Mouse (Mus musculus) CH12.LX (cell line): ENCODE measurements around the gene Olfr315. TPM values are rescaled to one million over a fixed set of nuclear protein-coding genes. Genes with fewer than 3 reads are reported as not detected.
A peak's percentile ranks its signal among the peaks of the same experiment; 100 is the strongest.

Experiments
- DNase-seq: peaks from one replicate; pipeline ENCODE4 v3.0.0-alpha.2; 2013; ENCODE audit errors: extremely low read depth
- H3K27ac ChIP-seq: 2 replicates; pipeline ENCODE4 v1.5.1; 2012; ENCODE audit warnings: low read depth, mild to moderate bottlenecking, control low read depth, moderate library complexity; ENCODE audit not compliant: insufficient read depth
- H3K27me3 ChIP-seq: replicated peaks from 2 replicates; pipeline ENCODE3; 2012; ENCODE audit warnings: inconsistent platforms
- H3K36me3 ChIP-seq, 2 experiments: replicated peaks in 1 of 2; 2 replicates each; pipeline versions ENCODE3 to v1.6.1; 2012; ENCODE audit warnings: inconsistent platforms in 1 of 2, low read length in 1 of 2, mild to moderate bottlenecking in 1 of 2, mixed read lengths in 1 of 2, moderate library complexity in 1 of 2; ENCODE audit not compliant: control insufficient read depth in 1 of 2, insufficient read depth in 1 of 2
- H3K4me1 ChIP-seq, 2 experiments: 2 replicates each; pipeline ENCODE4 v1.6.1; 2012; ENCODE audit warnings: inconsistent platforms in 1 of 2, moderate library complexity in 1 of 2; ENCODE audit not compliant: insufficient read depth in 2 of 2, control insufficient read depth in 1 of 2
- H3K4me2 ChIP-seq: 2 replicates; pipeline ENCODE4 v1.6.1; 2012; ENCODE audit warnings: low read depth, mild to moderate bottlenecking, control low read depth; ENCODE audit not compliant: poor library complexity, insufficient read depth, severe bottlenecking
- H3K4me3 ChIP-seq, 3 experiments: fragments of 150-350 bp in 1 of 3; sonication (generic) in 1 of 3; replicated peaks in 1 of 3; 2 replicates each; pipeline versions ENCODE3 to v1.5.1; 2011 to 2012; ENCODE audit warnings: low read depth in 2 of 3, low read length in 2 of 3, mild to moderate bottlenecking in 2 of 3, moderate library complexity in 2 of 3, control low read depth in 1 of 3, improper control_type of control experiment in 1 of 3, inconsistent platforms in 1 of 3, mixed read lengths in 1 of 3; ENCODE audit not compliant: poor library complexity in 1 of 3
- H3K79me2 ChIP-seq: replicated peaks from 2 replicates; pipeline ENCODE4 v1.6.1; 2012; ENCODE audit warnings: mild to moderate bottlenecking, moderate library complexity; ENCODE audit not compliant: control insufficient read depth, poor library complexity, insufficient read depth, severe bottlenecking; ENCODE audit errors: extremely low read depth
- H3K9ac ChIP-seq: 2 replicates; pipeline ENCODE4 v1.6.1; 2012; ENCODE audit warnings: low read depth, mild to moderate bottlenecking, control low read depth, moderate library complexity; ENCODE audit not compliant: insufficient read depth
- H3K9me3 ChIP-seq: replicated peaks from 2 replicates; pipeline ENCODE3; 2012; ENCODE audit warnings: low read length, inconsistent platforms, mixed read lengths
- BHLHE40 ChIP-seq: IDR thresholded peaks from 2 replicates; pipeline ENCODE4 v1.6.1; 2011; ENCODE audit warnings: mild to moderate bottlenecking, low read depth, low read length, improper control_type of control experiment
- CHD1 ChIP-seq: IDR thresholded peaks from 2 replicates; pipeline ENCODE4 v1.6.1; 2012; ENCODE audit warnings: low read depth, low read length, improper control_type of control experiment, inconsistent platforms
- EP300 ChIP-seq: IDR thresholded peaks from 2 replicates; pipeline ENCODE4 v1.6.1; 2011; ENCODE audit warnings: low read length, improper control_type of control experiment
- ETS1 ChIP-seq: conservative IDR thresholded peaks from 2 replicates; pipeline ENCODE4 v1.6.1; 2012; ENCODE audit warnings: low read depth, mild to moderate bottlenecking, inconsistent platforms, low read length, improper control_type of control experiment, moderate library complexity
- JUND ChIP-seq: conservative IDR thresholded peaks from 2 replicates; pipeline ENCODE4 v1.6.1; 2011; ENCODE audit warnings: low read depth, low read length, improper control_type of control experiment
- MAFK ChIP-seq: IDR thresholded peaks from 2 replicates; pipeline ENCODE4 v1.6.1; 2011; ENCODE audit warnings: low read length, improper control_type of control experiment; ENCODE audit not compliant: insufficient replicate concordance
- MAX ChIP-seq: IDR thresholded peaks from 2 replicates; pipeline ENCODE4 v1.6.1; 2011; ENCODE audit warnings: low read length, improper control_type of control experiment
- MXI1 ChIP-seq: IDR thresholded peaks from 2 replicates; pipeline ENCODE4 v1.6.1; 2011; ENCODE audit warnings: mild to moderate bottlenecking, low read depth, low read length, improper control_type of control experiment
- MYC ChIP-seq: IDR thresholded peaks from 2 replicates; pipeline ENCODE4 v1.6.1; 2011; ENCODE audit warnings: low read depth, mild to moderate bottlenecking, improper control_type of control experiment, low read length
- PAX5 ChIP-seq: IDR thresholded peaks from 2 replicates; pipeline ENCODE4 v1.6.1; 2012; ENCODE audit warnings: low read length, inconsistent platforms, mixed read lengths
- RAD21 ChIP-seq: IDR thresholded peaks from 2 replicates; pipeline ENCODE4 v1.6.1; 2011; ENCODE audit warnings: low read depth, mild to moderate bottlenecking, low read length, improper control_type of control experiment, moderate library complexity
- RCOR1 ChIP-seq: conservative IDR thresholded peaks from 2 replicates; pipeline ENCODE4 v1.6.1; 2012; ENCODE audit warnings: low read depth, mild to moderate bottlenecking, inconsistent platforms, low read length, improper control_type of control experiment
- SIN3A ChIP-seq: IDR thresholded peaks from 2 replicates; pipeline ENCODE4 v1.6.1; 2012; ENCODE audit warnings: low read length, improper control_type of control experiment, inconsistent platforms
- SMC3 ChIP-seq: IDR thresholded peaks from 2 replicates; pipeline ENCODE4 v1.6.1; 2011; ENCODE audit warnings: low read depth, low read length, improper control_type of control experiment
- TCF12 ChIP-seq: IDR thresholded peaks from 2 replicates; pipeline ENCODE4 v1.6.1; 2014; ENCODE audit warnings: low read depth, mild to moderate bottlenecking, inconsistent platforms, low read length, improper control_type of control experiment
- UBTF ChIP-seq: IDR thresholded peaks from 2 replicates; pipeline ENCODE4 v1.6.1; 2012; ENCODE audit warnings: low read depth, mild to moderate bottlenecking, inconsistent platforms, low read length, improper control_type of control experiment, moderate library complexity
- ZC3H11A ChIP-seq: IDR thresholded peaks from 2 replicates; pipeline ENCODE4 v1.6.1; 2012; ENCODE audit warnings: low read depth, mild to moderate bottlenecking, inconsistent platforms, low read length, improper control_type of control experiment
- ZKSCAN1 ChIP-seq: IDR thresholded peaks from 2 replicates; pipeline ENCODE4 v1.6.1; 2012; ENCODE audit warnings: low read depth, inconsistent platforms, low read length, improper control_type of control experiment, borderline replicate concordance
- ZMIZ1 ChIP-seq: IDR thresholded peaks from 2 replicates; pipeline ENCODE4 v1.6.1; 2012; ENCODE audit warnings: low read depth, mild to moderate bottlenecking, inconsistent platforms, low read length, improper control_type of control experiment
- dilution Hi-C: fragments of 300-500 bp; cut with MboI; formaldehyde crosslinking; loops from 2 replicates; pipeline ENCODE4 v1.14.3; 2020; ENCODE audit warnings: low sequenced_read_pairs; ENCODE audit not compliant: extremely low pct_unique_long_range_greater_than_20kb, extremely low pct_ligation_motif_present
- in situ Hi-C: fragments of 300-500 bp; cut with MboI; formaldehyde crosslinking; loops from 3 replicates; pipeline ENCODE4 v1.14.3; 2019; ENCODE audit warnings: low sequenced_read_pairs, low pct_ligation_motif_present, low pct_unique_long_range_greater_than_20kb, mixed read lengths
- polyA plus RNA-seq: library from polyadenylated mRNA; unstranded; fragments of >175 nt; gene quantifications from 2 replicates; pipeline ENCODE4 v1.2.1, GENCODE M21; 2012; ENCODE audit warnings: low read depth; ENCODE audit not compliant: insufficient read length
- total RNA-seq, 2 experiments: library from RNA; depleted of rRNA; stranded (reverse); fragments of 300-350 nt in 1 of 2; fragments of >200 nt in 1 of 2; gene quantifications; 2 replicates each; pipeline ENCODE4 v1.2.3; 2012 to 2014

Gene Olfr315
- total and polyA plus RNA-seq, 3 experiments = not detected

DNA sequence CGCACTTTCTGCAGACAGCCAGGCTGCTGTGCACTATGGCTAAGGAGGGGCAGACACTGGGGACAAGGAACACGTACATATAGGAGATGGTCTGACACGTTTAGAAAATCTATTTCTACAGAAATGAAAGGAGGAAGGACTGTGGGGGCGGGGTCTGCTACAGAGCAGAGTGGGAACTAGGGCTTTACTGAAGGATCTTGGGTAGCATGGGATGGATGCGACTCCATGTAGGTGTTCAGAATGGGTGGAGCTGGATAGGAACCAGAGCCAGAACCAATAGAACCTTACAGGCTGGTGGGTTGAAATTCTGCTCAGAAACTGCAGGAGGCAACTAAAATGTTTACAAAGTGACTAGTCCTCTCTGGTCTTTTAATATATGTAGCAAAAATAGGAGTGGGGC is 26.8 kb downstream of the Olfr315 start:
- peaks cover 0 to 4% of the 10 kb centered on the region in 2 experiments; a peak in 2 of 4 replicates for H3K4me1 ChIP-seq
- in situ Hi-C loops = no loop called here

DNA sequence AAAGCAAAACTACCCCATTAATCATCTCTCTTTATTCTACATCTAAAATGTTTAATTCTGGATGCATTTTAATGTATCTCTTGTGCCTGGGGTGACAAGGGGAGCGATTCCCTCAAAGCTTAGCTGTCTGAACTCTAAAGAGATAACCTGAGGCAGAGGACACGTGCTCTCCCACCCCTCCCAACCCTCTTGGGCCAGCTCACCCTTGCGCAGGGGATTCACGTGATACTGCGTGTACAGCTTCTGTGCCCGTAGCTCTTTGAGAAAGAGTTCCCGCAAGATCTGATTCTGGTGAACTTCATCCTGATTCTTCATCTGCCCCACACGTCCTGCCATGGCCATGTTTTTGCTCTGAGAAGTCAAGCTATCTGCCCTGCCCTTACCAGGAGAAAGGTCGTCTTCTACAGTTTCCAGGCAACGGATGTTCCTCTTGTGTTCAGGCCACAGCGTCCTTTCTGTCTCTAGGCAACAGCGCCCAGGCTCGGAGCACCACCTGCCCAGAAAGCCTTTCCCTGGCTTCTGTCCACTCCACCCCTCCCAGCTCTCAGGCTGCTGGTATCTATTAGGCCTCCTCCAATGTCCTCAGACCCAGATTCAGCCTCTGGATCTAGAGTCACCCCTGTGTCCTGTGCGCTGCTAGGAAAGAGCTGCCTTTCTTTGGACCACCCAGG is 28.7 kb downstream of the Olfr315 start, which contains the start of gene Fam183b:
Gene Fam183b (minus strand): TSS at position 403 of the 671 bp plus-strand sequence.
- peak within 1 kb of the TSS; percentile 90 for H3K4me2 ChIP-seq
- peak within 1 kb of the TSS in 1 of 3 experiments; percentile 13 for H3K4me3 ChIP-seq
- no peak within 1 kb of the TSS for H3K27ac ChIP-seq
- H3K79me2 ChIP-seq = no peaks in the 10 kb centered on the region
- dilution Hi-C loops = no loop called here
- peaks cover 0 to 4% of the 10 kb centered on the region in 2 experiments; a peak in 2 of 4 replicates for H3K4me1 ChIP-seq
- in situ Hi-C loops = no loop called here
- TF ChIP-seq MXI1 (peak; percentile 75), BHLHE40 (peak; percentile 56), ETS1 (no peak), SIN3A (peak; percentile 74), ZC3H11A (no peak)
- TF ChIP-seq, all 38 proteins: peak for 3
- H3K27me3 ChIP-seq = peaks cover 22% of the 10 kb centered on the region
- DNase-seq = no peak
- no peaks in the 10 kb centered on the region for H3K9me3 ChIP-seq
- no peaks in the 10 kb centered on the region for H3K36me3 ChIP-seq
- 0 out of 2 replicates have a peak within 1 kb of the TSS, but pooled peaks have one; percentile 4 for H3K9ac ChIP-seq

More for the DNA sequence above, 26.8 kb downstream of the Olfr315 start:
- Histone ChIP-seq H3K79me2 (no peaks in the 10 kb centered on the region), H3K36me3 (no peaks in the 10 kb centered on the region), H3K4me2 (no peak overlapping the region), H3K4me3 (no peak overlapping the region), H3K9ac (no peak overlapping the region), H3K27ac (no peak overlapping the region)
- no peak for DNase-seq
- dilution Hi-C loops = no loop called here
- TF ChIP-seq UBTF (no peak), ZKSCAN1 (no peak), MAFK (no peak), MAX (no peak), MXI1 (no peak), CHD1 (no peak), RAD21 (no peak)
- TF ChIP-seq, all 38 proteins: peak for 0
- H3K27me3 ChIP-seq = peaks cover 12% of the 10 kb centered on the region
- H3K9me3 ChIP-seq = no peaks in the 10 kb centered on the region

DNA sequence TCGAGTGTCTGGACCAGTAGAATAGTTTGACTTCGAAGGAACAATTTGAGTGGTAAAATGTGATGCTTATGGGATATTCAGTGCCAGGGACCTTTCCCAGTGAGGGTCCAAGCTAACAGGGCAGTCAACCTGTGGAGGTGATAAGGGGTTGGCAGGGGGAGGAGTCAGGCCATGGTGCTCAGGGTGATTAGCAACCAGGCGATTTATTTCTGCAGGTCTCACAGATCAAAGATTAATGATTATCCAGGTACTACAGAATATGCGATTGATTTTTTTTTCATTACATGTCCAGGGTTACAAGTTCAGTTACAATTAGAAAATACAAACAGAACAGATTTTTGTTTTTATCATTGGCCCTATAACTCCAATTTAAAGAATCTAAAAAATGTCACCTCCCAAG is 30.9 kb downstream of the Olfr315 start:
- in situ Hi-C loops = no loop called here
- TF ChIP-seq ZMIZ1 (no peak), TCF12 (no peak), SIN3A (no peak), RCOR1 (no peak), SMC3 (no peak), MYC (no peak), JUND (no peak), MXI1 (no peak), EP300 (no peak), MAFK (no peak), PAX5 (no peak)
- H3K4me3 ChIP-seq = no peak overlapping the region
- no peaks in the 10 kb centered on the region for H3K79me2 ChIP-seq
- dilution Hi-C loops = no loop called here
- no peak overlapping the region for H3K27ac ChIP-seq
- DNase-seq = no peak
- no peaks in the 10 kb centered on the region for H3K36me3 ChIP-seq
- H3K4me1 ChIP-seq = peaks cover 0 to 4% of the 10 kb centered on the region in 2 experiments; a peak in 2 of 4 replicates
- peaks cover 5% of the 10 kb centered on the region for H3K9me3 ChIP-seq
- no peak overlapping the region for H3K4me2 ChIP-seq
- no peak overlapping the region for H3K9ac ChIP-seq
- H3K27me3 ChIP-seq = peaks cover 33% of the 10 kb centered on the region
